Mouse (Mus musculus): ENCODE measurements at regions not wholly inside any gene's neighbourhood (a gene's known extent, or its start where the extent isn't known, plus 50 kb on each side); places are given as distances from the start of the nearest gene placed in this dataset.

DNA sequence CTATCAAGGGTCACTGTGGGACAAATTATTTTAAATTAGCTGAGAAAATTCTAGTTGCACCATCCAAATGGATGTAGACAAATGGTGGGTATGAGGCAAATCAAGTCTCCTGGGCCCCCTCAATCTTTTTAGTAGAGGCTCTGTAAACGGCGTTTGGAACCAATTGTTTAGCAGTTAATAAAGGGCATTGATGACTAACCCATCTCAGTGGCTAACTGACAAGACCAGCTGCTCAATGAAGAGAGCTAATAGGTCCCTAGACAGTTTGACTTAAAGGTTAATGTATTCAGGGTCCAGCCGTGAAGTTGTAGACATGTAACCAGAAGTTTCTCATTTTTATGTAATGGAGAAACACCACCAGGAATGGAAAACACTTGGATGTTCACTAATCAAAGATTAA is 332.6 kb upstream of the Gm21961 start:
- no peak for DNase-seq

DNA sequence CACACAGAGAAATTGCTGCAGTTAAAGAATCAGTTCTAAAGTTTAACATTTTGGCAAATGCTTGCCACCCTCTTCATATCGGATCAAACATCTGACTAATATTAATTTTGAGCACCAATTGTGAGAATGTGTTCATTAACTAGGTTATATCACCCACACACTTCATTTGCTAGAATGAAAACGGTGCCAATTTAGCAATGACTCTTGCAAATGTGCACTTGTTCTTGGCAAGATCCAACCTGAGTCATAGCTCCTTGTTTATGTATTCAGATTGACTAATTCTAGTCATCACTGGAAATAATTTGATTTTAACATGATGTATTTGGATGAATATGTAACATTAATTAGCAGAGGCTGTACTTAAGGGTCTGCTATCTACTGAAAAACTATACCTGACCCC is 327.8 kb upstream of the Gm21961 start:
- DNase-seq = peak; percentile 9 to 32

DNA sequence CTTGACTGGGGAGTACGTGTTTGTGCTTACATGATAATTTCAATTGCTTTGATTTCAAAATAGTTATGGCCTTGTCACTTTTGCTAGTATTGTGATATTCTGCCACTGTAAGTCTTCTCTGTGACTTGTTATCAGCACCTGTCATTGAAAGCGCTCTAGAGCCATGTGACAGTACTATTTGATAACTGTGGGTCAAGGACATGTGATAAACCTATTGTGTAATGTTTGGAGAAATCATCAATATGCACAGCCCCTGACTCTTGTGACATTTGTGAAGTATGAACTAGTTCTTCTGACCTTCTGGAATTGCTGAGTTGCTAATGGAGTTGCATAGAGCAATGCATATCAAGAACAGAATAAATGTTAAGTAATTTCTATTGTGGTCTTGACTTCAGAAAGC is 319.4 kb upstream of the Gm21961 start:
- no peak for DNase-seq

GRCm38 (mm10) chr15:65308066-65308465 is 293.4 kb upstream of the Gm21961 start:
- peak; percentile 52 to 55 for DNase-seq

GRCm38 (mm10) chr15:65258816-65259215 is 244.1 kb upstream of the Gm21961 start:
- no peak for DNase-seq

- no peak for DNase-seq
These were observed 207.8 kb upstream of the Gm21961 start for GRCm38 (mm10) chr15:65222504-65222903.

GRCm38 (mm10) chr15:65217908-65218307 is 203.2 kb upstream of the Gm21961 start:
- no peak for DNase-seq

DNA sequence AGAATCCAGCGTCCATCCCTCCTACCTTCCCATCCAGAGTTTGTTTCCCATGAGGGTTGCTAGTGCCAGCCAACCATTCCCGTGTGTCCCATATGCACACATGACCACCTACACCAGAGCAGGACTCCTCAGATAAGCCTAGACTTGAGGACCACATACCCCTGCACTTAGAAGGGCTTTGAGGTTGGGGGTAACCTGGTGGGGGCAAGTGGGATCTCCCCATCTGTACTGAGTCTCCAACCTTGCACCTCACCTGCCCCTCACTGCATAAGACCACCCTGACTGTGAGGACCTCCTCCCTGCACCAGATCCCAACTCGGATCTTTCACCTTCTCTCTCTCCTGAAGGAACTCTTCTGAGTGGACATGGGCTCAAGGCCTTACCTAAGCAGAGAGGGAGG is 181.6 kb upstream of the Gm21961 start:
- no peak for DNase-seq

GRCm38 (mm10) chr15:65193654-65194053 is 178.9 kb upstream of the Gm21961 start:
- DNase-seq = peak; percentile 18 to 32

Measured in cerebellum, postnatal 10 days (tissue).